Mouse (Mus musculus) CH12.LX (cell line): Measurements from ENCODE around the gene Fam49a.

Source experiments
- CTCF ChIP-seq, 2 experiments: IDR thresholded peaks in 1 of 2; conservative IDR thresholded peaks in 1 of 2; 2 replicates each; pipeline ENCODE4 v1.5.1; 2011 to 2012; ENCODE audit warnings: low read depth in 2 of 2, low read length in 2 of 2, improper control_type of control experiment in 1 of 2, inconsistent platforms in 1 of 2, mild to moderate bottlenecking in 1 of 2, moderate library complexity in 1 of 2
- EP300 ChIP-seq: IDR thresholded peaks from 2 replicates; pipeline ENCODE4 v1.6.1; 2011; ENCODE audit warnings: low read length, improper control_type of control experiment
- MXI1 ChIP-seq: IDR thresholded peaks from 2 replicates; pipeline ENCODE4 v1.6.1; 2011; ENCODE audit warnings: mild to moderate bottlenecking, low read depth, low read length, improper control_type of control experiment
- POLR2AphosphoS2 ChIP-seq: IDR thresholded peaks from 2 replicates; pipeline ENCODE4 v1.6.1; 2011; ENCODE audit warnings: low read depth, low read length, improper control_type of control experiment
- TBP ChIP-seq: conservative IDR thresholded peaks from 2 replicates; pipeline ENCODE4 v1.6.1; 2011; ENCODE audit warnings: low read depth, low read length, improper control_type of control experiment
- TCF12 ChIP-seq: IDR thresholded peaks from 2 replicates; pipeline ENCODE4 v1.6.1; 2014; ENCODE audit warnings: low read depth, mild to moderate bottlenecking, inconsistent platforms, low read length, improper control_type of control experiment
- USF2 ChIP-seq: conservative IDR thresholded peaks from 2 replicates; pipeline ENCODE4 v1.6.1; 2011; ENCODE audit warnings: low read depth, low read length, improper control_type of control experiment

DNA sequence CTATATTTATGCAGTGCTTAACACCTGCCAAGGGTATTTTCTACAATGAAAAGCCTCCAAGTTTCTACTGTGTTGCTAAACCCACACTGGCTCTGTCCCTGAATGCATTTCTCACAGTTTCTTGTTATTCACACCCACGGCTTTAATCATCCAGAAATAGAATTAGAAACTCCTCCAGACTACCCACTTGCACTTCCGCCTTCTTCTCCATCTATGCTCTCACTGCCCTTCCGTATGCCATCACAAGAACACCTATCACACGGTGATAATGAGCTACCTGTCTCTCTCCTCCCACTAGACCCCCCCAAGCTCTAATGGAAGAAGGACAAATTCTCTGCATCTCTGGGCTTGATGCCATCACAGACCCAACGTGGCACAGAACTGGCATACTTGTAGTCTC lies 105.5 kb downstream of the Fam49a start:
- TF ChIP-seq TBP (no peak), CTCF (conservative IDR thresholded peaks at IDR 0.05 in 1 of 2, IDR thresholded peaks at IDR 0.05 in 1 of 2; ENCODE audit: low read depth in 2 of 2, low read length in 2 of 2) (no peak), MXI1 (no peak), EP300 (no peak), USF2 (no peak), POLR2AphosphoS2 (no peak), TCF12 (no peak)
